Mouse (Mus musculus): ENCODE results near the gene Ptdss2.

DNA sequence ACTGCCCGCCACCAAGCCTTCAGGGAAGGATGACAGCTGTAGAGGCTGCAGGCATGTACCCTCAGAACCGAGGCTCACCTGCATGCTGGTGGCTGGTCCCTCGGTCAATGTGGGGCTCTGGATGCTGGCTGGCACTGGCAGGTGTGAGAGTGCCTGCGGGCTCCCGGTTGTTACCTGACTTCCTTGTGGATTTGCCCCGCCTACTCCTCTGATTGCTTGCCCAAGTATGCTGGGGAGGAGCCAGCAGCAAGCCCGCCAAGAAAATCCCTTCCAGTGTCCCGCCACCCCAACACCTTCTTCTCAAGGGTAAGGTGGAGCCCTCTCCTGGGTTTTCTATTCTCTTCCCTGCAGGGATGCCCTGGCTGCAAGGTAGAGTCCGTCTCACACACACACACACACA lies 4.5 kb upstream of the Ptdss2 start, which contains the start of gene Ano9:
- no peak for TF ChIP-seq CTCF (IDR thresholded peaks at IDR 0.05; ENCODE audit: borderline replicate concordance, extremely low read depth, insufficient read depth, insufficient read length)
- no peak for TF ChIP-seq POLR2A (IDR thresholded peaks at IDR 0.05; ENCODE audit: borderline replicate concordance, extremely low read depth, insufficient read depth, insufficient read length, poor library complexity, severe bottlenecking)

All from brain, embryonic 14.5 days (tissue).